Mouse (Mus musculus): Measurements from ENCODE around the gene Wbp2.
"Not testable (repeated sequence)": the region's sequence is repeated elsewhere in the genome, so short reads cannot be mapped to it uniquely, and the experiment has no call there.

Wbp2 gene

DNA sequence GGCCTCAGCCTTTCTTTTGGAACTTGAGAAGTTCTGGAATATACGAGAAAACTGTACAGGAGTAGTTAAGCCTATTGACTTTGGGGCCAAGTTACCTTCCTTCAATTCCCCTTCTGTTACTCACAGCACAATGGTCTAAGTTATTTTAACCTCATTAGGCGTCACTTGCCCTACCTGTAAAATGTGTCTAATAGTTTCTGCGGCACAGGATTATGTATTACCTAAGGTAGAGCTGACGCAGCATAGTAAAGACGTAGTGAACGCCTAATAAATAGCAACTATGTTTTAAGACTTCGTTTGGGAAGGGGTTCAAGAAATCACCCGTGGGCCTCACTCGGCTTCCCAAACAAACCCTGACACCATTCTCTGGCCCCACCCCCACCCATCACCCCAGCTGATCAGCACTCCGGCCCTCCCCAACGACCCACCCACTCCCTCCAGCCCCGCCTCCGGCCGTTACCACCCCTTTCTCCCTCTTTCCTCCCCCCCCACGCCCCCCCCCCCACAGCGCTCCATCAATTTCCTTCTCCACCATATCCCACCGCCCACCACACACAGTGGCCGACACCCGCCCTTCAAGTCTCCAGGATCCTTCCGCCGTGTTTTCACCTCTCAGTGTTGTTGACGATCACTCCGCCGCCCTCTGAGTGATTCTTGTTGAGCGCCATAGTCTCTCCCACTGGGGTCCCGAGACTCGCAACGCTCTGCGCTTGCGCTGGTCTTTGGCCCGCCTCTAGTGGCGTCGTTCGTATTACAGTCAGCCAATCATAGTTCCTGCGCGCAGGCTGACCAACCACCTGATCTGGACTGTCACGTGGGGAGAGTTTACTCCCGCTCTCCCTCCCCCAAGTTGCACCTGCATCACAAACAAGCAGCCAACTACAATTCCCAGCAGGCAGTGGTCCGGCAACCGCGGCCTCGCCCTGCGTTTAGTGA, at the start of gene Wbp2:
Wbp2 (minus strand) TSS at position 738 of the 936 bp plus-strand sequence.
- DNase-seq (ENCODE audit: low read depth, low spot score): peak; percentile 97

DNA sequence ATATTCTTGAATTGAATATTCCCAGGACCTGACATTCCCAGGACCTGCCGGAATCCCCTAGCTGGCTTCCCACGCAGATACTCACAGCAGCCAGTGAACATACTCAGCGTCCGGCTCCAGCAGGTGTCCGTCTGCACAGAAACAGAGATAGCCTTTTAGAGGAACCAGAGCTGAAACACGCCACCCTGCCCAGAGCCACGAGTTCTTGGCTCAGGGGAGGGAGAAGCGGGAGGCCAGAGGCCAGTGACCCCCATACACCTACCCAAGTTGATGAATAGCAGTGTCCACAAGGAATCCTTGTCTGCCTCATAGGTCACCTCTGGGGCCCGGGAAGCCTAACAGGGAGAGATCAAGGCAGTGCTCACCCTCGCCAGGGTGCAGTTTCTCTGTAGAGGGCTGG, 47.4 kb upstream of the Wbp2 start:
- no peak for DNase-seq (ENCODE audit: low read depth, low spot score)

DNA sequence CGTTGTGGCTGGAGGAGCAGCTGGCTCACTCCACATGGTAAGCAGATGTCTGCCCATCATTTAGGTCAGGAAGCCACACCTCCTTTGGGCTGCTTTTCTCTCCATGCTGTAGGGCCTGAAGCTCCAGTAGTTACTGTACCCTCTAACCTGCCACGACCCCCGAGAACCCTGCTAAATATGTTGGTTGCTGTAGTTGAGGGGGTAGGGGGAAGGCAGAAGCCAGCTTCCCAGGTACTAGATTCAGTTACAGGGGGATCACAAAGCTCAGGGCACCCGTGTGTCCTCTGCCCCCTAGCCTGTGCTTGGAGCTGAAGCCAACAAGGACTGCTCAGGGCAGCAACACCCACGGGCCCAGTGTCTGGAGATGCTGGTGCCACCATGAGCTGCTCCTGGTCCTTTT, 46.7 kb upstream of the Wbp2 start:
- DNase-seq (ENCODE audit: low read depth, low spot score): no peak

DNA sequence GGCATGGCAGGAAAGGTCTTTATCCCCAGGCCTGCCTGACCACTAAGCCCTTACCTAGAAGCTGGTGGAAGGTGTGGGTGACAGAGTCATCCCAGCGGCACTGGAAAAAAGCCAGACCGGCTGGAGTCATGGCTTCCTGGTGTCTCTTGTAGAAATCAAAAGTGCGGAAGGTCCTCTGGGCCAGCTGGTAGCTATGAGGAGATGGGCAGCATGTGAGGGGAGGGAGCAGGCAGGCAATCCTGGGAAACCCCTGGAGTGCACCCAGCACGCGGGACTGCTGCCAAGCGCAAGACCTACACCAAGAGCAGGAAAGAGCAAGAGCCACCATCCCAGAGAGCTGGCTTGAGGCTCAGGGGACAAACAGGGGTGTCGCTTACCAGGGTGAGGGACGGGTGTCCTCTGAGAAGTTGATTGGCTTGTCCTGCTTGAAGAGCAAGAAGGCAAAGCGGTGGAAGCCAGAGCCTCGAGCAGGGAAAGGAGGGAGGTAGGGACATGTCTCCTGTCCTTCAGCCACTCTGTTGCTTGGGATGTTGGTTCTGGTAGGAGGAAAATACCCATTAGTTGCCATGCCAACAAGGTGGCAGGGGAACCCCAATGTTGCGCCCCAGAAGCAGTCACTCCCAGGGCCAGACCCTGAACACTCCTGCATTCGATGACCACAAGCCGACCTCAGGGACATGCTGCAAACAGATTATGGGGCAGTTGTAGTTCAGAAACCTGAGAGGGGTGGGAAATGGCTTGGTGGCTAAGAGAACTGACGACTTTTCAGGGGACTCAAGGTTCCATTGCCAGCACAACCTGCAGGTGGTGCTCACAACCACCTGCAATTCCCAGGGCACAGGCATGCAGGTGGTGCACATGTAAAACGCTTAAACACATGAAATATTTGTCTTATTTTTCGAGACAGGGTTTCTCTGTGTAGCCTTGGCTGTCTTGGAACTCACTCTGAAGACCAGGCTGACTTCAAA, 45.9 kb upstream of the Wbp2 start:
- no peak for DNase-seq (ENCODE audit: low read depth, low spot score)

DNA sequence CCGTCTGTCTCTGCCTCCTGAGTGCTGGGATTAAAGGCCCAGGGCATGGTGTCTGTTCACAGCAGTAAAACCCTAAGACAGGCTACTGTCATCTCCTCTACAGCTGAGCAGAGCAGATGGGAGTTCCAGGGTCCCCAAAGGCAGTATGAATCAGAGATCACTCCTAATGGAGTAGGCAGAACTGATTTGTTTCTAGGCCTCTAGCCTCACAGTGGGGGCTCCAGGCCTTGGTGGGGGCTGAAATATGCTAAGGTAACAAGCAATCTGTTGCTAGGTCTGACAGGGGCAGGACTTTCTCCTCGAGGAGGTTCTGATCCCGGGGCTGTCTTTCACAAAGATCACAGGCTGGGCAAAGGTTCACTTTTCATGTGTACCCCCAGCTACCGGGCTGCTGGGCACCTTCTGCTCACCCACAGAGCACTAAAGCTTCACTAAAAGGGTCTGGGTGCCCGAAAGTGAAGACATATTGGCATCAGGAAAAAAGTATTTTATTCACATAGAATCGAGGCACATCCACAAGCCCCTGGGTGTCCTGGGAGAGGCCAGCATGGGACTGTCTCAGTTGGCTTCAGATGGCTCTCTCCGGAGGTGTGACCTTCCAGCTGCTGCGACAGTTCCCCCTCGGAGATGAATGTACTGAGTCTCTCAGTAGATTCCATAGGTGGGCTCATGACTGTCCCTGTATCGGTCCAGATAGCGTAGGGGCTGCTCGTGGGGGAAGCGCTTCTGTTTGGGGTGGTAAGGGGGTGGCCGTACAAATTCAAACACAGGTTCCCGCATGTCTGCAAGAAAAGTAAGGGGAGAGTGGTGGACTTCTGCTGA, 44.8 kb upstream of the Wbp2 start:
- no peak for DNase-seq (ENCODE audit: low read depth, low spot score)

DNA sequence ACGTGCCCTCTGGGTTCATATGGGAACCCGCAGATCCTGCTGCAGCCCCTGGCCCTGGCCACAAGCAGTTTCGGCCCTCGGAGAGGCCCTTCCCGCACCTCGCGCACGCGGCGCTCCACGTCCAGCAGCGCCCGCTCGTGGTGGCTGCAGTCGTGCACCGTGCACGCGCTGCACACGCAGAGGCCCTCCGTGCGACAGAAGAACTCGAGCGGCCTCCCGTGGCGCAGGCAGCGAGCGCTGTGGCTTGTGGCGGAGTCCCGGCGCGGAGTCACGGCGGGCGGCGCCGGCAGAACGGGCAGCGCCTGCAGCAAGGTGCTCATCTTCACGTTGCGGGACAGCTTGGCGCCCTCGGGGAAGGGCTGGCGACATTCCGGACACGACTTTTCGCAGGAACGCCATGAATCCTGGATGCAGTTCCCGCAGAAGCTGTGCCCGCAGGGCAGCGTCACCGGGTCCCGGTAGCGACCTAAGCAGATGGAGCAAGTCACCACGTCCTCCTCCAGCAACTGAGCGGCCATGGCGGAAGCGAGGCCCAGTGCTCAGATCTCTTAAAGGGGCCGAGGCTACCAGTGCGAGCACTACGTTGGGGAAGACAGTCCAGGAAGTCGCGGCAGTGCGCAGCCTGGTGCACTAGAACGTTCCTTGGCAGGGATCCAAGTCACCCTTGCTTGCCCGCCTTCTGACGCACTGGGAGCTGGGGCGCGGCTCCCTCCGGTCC, 43.9 kb upstream of the Wbp2 start, which contains the start of gene Trim65:
Trim65 (minus strand) TSS at position 641 of the 718 bp plus-strand sequence.
- peak; percentile 71 for DNase-seq (ENCODE audit: low read depth, low spot score)

DNA sequence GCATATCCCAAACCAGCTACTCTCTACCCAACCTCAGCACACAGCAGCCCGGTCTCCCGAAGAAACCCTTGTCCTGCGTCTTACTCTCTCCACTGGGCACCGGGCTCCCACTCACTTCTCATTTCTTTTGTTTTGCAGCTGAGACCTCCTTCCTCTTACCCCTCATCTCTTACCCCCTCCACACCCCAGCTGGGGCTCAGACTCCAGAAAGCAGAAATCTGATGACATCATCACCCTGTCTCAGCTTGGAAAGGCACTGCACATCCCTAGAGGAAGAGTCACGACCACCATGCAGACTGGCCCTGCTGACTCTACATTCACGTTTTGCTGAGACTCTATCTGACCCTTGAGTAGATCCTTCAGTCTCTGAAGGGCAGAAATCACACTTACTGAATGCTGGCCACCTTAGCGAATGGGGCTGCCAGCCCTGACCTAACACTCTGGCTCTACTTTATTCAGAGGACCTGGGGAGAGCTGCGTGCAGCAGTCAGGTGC, 43.2 kb upstream of the Wbp2 start:
- no peak for DNase-seq (ENCODE audit: low read depth, low spot score)

DNA sequence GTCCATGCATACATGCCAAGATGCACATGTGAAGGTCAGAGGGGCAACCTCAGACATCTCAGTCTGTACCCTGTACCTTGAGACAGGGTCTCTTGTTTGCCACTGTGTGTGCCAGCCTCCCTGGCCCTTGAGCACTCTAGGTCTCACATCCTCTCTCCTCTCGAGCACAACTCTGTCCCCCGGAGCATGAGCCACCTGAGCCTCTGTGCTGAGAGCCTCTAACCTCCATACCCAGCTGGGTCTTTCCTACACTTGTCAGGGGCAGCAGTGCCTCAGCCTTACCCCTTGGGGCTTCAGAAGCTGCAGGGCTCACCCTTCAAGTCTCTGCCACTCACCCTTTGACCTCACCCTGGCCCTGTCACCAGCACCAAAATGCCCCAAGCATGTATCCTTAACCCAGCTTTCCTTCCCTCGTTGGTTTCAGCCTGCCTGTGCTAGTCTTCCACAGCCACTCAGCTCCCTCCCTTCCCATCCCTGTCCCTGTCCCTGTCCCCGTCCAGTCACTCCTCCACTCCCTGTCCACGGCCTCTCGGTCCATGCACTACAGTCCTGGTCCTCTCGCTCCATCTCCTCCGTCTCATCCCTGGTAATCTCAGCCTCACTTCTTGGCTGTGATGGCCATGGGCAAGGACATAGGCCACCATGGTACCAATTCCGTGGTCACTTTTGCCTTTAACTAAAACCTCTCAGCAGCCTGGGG, 42.4 kb upstream of the Wbp2 start:
- DNase-seq (ENCODE audit: low read depth, low spot score): no peak

DNA sequence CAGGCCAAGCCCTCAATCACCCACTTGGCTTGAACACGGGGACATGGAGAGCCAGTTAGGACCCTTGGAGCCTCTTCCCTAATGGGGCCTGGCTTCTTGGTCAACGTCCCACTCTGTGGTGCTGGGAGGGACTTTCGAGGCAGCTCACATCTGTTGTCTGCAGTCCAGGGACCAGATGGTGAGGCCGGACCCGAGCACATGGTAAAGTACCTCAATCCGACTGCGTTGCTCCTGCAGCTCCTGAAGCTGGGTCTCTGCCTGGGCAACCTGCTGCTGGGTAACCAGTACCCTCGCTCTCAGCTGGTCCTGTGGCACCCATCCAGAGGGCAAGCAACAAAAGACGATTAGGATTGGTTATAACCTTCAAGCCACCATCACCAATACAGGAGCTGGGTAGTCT, 41.2 kb upstream of the Wbp2 start:
- DNase-seq (ENCODE audit: low read depth, low spot score): no peak

DNA sequence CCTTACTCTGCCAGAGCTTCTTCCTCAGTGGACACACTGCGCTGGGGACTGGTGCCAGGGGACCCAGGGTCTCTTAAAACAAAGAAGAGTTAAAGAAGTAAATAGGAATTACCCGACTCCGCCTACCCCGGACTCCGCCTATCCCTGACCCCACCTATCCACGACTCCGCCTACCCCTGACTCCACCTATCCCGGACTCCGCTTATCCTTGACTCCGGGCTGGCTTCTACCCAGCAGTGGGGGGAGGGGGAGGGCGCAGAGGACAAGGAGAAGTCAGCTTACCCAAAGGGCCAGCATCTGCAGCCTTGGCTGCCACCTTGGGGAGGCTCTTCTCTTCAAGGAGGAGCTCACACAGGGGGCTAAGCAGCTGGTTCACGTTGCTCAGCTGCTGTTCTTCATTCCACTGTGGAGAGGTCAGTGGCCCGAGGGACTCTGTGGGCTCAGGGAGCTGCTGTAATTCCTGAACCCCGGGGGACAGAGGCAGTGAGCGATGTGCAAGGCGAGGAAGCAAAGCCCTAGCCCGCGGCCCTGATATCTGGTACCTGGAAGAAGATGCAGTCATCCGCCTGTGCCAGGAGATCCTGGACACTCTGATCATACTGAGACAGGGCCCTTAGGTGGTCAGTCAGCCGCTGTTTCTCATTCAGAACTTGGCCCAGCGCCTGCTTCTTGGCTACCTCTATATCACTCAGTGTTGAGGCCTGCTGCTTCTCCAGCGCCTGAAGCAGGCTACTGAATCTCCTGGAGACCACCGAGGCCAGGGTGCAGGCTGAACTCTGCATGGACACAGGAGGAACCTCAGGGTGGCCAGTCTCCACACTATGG, 40.6 kb upstream of the Wbp2 start, which contains the start of gene Trim47:
Trim47 (minus strand) TSS at position 55 of the 825 bp plus-strand sequence.
- peak; percentile 70 for DNase-seq (ENCODE audit: low read depth, low spot score)

DNA sequence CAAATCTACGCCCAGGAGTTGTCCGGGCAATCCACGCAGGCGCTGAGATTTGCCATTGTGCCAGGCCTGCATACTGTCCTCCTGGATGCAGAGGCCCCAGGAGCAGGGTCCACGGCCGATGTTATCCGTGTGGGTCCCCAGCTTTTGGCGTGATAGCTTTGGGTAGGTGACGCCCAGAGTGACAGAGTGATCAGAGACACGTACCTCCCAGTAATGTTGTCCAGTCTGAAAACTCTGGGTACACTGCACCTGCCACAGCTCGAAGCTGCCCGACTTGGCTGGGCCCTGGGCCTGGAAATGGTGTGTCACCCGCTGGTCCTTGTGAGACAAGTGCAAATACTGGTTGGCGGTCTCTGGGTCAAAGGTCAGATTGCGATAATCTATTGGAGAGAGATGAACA, 39.5 kb upstream of the Wbp2 start:
- no peak for DNase-seq (ENCODE audit: low read depth, low spot score)

DNA sequence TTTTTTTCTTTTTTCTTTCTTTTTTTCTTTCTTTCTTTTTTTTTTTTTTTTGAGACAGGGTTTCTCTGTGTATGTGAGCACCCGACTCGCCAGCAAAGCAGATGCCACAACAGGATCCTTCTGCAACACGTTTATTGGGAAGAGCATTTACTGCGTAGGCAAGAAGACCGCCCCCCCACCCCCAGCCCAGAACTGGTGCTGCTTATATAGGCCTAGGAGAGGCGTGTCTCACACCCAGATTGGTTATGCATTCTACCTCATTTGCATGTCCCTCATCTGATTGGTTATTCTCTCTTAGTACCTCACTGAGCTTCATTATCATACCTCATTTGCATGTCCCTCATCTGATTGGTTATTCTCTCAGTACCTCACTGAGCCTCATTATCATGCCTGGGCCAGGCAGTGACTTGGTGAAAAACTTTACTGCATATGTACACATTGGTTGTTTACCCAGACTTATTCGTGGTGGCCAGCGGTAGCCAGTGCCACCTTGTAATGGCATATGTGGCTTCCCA, 35.0 kb upstream of the Wbp2 start:
- DNase-seq (ENCODE audit: low read depth, low spot score): not testable (repeated sequence)

DNA sequence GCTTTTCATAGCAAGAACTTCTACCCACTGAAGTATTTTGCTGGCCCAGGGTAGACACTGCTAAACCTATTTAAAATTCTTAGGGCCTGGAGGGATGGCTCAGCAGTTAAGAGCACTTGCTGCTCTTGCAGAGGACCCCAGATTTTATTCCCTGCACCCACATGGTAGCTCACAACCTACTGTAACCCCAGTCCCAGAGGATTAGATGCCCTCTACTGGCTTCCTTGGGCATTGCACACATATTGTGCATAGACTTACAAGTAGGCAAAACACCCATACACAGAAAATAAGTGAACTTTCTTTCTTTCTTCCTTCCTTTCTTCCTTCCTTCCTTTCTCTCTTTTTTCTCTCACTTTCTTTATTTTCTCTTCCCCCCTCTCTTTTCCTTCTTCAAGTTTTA, 31.0 kb upstream of the Wbp2 start:
- DNase-seq (ENCODE audit: low read depth, low spot score): no peak

DNA sequence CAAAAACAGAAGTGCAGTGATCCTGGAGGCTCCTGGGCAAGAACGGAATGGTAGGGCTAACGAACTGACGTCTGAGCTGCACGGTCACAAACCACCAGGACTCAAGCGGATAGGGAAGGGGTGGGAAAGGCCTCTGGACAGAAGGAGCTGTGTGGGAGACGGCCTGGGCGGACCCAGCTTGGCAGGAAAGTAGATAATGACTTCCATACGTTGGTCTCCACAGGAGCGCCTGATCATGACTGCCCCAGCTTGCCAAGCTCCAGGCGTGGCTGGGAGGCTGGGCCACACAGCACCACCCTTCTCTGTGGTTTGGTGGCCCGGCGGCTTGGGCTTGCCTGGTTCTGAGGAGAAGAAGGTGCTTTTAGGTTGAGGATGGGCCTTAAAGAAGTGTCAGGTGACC, 30.4 kb upstream of the Wbp2 start:
- no peak for DNase-seq (ENCODE audit: low read depth, low spot score)

DNA sequence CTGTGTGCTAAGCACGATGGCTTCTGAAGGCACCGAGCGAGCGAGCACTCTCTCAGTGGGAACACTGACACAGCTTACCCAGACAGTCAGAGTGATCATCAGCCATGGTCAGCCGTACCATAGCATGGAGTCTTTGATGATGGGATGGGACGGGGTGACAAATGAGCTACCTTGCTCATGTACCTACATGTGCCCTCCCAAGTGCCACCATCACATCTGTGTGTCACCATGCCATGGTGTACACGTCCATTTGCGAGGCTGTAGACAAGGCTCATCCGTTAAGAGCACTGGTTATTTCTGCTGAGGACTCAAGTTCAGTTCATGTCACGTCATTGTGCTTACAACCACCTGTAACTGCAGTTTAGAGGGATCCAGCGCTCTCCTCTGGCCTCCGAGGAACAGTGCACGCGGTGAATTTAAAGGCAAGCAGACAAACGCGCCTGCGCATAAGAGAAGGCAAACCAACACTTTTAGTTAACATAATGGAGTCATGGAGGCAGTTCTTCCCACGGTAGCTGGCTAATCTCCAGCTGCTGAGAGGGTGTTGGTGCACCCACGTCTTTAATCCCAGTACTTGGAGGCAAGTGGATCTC, 24.9 kb upstream of the Wbp2 start:
- DNase-seq (ENCODE audit: low read depth, low spot score): no peak

DNA sequence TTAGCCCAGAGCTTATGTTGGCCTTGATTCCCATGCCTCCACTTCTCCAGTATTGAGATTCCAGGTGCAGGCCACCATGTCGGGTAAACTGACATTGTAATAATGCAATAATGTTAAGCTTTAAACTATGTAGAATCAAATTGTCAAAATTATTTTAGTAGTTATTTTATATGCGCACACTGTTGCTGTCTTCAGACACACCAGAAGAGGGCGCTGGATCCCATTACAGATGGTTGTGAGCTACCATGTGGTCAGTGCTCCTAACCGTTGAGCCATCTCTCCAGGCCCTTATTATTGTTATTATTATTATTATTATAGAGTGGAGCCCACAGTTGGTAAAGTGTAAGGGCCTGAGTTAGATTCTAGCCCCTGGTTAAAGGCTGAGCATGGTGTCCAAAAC, 24.3 kb upstream of the Wbp2 start:
- DNase-seq (ENCODE audit: low read depth, low spot score): no peak

DNA sequence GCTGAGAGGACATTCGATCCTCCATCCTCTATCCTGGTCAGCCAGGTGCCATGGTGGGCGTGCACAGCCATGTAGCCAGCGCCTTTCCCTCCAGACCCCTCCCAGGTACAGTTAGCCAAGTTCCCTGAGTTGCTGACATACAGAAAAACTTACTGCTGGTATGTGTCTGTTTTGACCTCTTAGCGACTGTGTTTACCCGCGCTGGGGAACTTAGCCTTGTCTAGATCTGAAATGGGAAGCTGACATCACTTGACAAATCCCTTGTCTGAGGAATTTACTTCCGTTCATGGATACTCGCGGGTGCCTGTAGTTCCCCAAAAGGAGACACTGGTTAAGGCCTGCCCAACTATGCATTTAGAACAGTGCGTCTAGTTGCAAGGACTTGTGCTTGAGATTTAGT, 23.7 kb upstream of the Wbp2 start:
- DNase-seq (ENCODE audit: low read depth, low spot score): no peak

DNA sequence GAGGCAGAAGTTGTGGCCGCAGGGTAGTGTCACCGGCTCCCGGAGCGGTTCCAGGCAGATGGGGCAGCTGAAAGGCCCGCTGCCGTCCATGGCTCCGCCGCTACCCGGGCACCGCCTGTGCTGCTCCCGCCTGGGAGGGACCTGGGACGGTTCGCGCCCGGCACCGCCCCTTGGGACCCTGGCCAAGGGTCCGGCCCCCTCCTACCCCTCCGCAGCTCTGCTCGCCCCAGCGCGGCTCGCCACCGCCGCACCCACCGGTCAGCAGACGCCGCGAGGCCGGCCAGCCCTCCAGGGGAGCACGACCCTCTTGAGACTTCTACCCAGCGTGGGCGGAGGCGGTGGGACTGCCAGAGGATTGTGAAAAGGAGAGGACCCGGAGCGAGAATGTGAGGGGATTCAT, 23.3 kb upstream of the Wbp2 start:
- DNase-seq (ENCODE audit: low read depth, low spot score): no peak

Data from embryo, embryonic 11.5 days (tissue).